ENCODE assay signal across 24 mouse cellular contexts in the genomic region with DNA sequence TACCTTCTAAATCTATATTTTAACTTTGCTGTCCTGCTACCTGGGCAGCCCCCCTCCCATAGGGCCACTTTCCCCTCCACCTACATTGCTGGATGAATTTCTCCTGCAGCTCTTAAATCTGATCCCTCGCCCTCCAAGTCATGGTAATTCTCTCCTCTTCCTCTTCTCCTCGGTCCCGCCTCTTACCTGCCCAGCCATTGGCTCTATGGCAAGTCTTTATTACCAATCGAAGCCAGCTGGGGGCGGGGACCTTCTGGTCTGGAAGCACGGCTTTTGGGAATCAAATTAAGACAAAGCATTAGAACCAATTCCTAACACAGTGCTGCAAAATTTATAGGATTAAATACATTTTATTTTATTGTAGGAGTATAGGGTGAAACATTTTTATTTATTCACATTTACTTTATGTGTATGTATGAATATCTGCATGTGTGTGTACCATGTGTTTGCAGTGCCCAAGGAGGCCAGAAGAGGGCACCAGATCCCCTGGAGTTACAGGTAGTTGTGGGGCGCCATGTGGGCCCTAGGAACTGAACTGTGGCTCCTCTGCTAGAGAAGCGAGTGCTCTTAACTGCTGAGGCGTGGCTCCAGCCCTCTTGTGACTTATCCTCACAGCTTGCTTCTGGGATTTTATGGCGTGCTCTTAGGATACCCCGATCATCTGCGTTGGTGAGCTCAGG. TPM values are rescaled to one million over a fixed set of nuclear protein-coding genes. Genes with fewer than 3 reads are reported as not detected.
A peak's percentile ranks its signal among the peaks of the same experiment; 100 is the strongest.
DNase-seq lines count a peak whose midpoint lies in the region; TF ChIP-seq lines count a peak whose summit lies in the region.
"Had no signal": no experiment of that assay in that cellular context is flagged by ENCODE, and none has a peak within 500 bp of the region (broad histone marks: within the 10 kb centered on the region; RNA-seq: fewer than 3 reads in every experiment).

No protein-coding gene starts in this region.

- no peaks in the 10 kb centered on the region for H3K27me3 ChIP-seq in heart, embryonic 10.5 days (ENCODE audit: insufficient read depth, poor library complexity, severe bottlenecking)
- H3K27me3 ChIP-seq in MEL (ENCODE audit: control insufficient read depth in 1 of 2, insufficient read depth in 2 of 2, low read length in 2 of 2) = peaks cover 6 to 7% of the 10 kb centered on the region in 2 experiments; a peak in 3 of 4 replicates
- no peaks in the 10 kb centered on the region for H3K27me3 ChIP-seq in midbrain, embryonic 10.5 days (ENCODE audit: low read depth, poor library complexity, severe bottlenecking)
- H3K27me3 ChIP-seq: embryonic facial prominence, embryonic 13.5 days; forebrain, embryonic 13.5 days; hindbrain, embryonic 15.5 days; intestine, embryonic 15.5 days; midbrain, embryonic 13.5 days had no signal

- H3K27ac ChIP-seq in heart, embryonic 10.5 days = no peak overlapping the region
- H3K27ac ChIP-seq in layer of hippocampus, adult 2 months = no peak overlapping the region
- H3K27ac ChIP-seq in MEL (ENCODE audit: control insufficient read depth, low read depth, low read length) = no peak overlapping the region
- no peak overlapping the region for H3K27ac ChIP-seq in midbrain, embryonic 10.5 days (replicated peaks)
- H3K27ac ChIP-seq: embryonic facial prominence, embryonic 13.5 days; forebrain, embryonic 13.5 days; gastrocnemius, adult 2 months; hindbrain, embryonic 15.5 days; intestine, embryonic 15.5 days; midbrain, embryonic 13.5 days had no signal

- no peak overlapping the region for H3K9ac ChIP-seq in MEL (ENCODE audit: control insufficient read depth, low read depth, low read length, poor library complexity, severe bottlenecking)
- H3K9ac ChIP-seq: embryonic facial prominence, embryonic 13.5 days; forebrain, embryonic 13.5 days; hindbrain, embryonic 15.5 days; intestine, embryonic 15.5 days; midbrain, embryonic 13.5 days had no signal

- no peak; the same call in 1 of the 2 replicates for TF ChIP-seq RAD21 in MEL (IDR thresholded peaks at IDR 0.05; ENCODE audit: low read depth, low read length)

- H3K79me2 ChIP-seq in MEL (ENCODE audit: control insufficient read depth, insufficient read depth, low read length, poor library complexity) = no peaks in the 10 kb centered on the region

- no peak for TF ChIP-seq EP300 in MEL (IDR thresholded peaks at IDR 0.05; ENCODE audit: low read depth in 1 of 2, low read length in 2 of 2)

- peak; percentile 27 for TF ChIP-seq CTCF in layer of hippocampus, adult 2 months (conservative IDR thresholded peaks at IDR 0.05)
- TF ChIP-seq CTCF in MEL (IDR thresholded peaks at IDR 0.05 in 2 of 3, conservative IDR thresholded peaks at IDR 0.05 in 1 of 3; ENCODE audit: control insufficient read depth in 1 of 3, insufficient read depth in 1 of 3, low read depth in 2 of 3, low read length in 3 of 3, poor library complexity in 1 of 3, severe bottlenecking in 1 of 3) = peak; percentile 28 to 45 (median 38)

- peak; percentile 76 for DNase-seq in heart, adult 11 months
- DNase-seq in heart, embryonic 10.5 days (ENCODE audit: low spot score) = no peak
- DNase-seq in layer of hippocampus, adult 2 months (ENCODE audit: low spot score in 2 of 2) = no peak
- DNase-seq in layer of hippocampus, postnatal 36 days = no peak
- DNase-seq in B cell, adult 2 months = peak; percentile 20 to 29
- peak; percentile 30 for DNase-seq in MEL (ENCODE audit: low read depth, low spot score)
- no peak for DNase-seq in midbrain, embryonic 10.5 days (ENCODE audit: low spot score)
- DNase-seq in adrenal gland, adult (ENCODE audit: inconsistent age in 2 of 2, low spot score in 1 of 2) = no peak
- DNase-seq: adrenal gland, postnatal 14 days; cerebellum, adult 8-10 months; cerebellum, postnatal 36 days; embryo, embryonic 11 days; gastrocnemius, adult 2 months; heart, postnatal 4 days; lung, adult 2 months; lung, postnatal 14 days had no signal

- H3K4me1 ChIP-seq in heart, embryonic 10.5 days = 0 out of 2 replicates have a peak, but pooled peaks cover 3% of the 10 kb centered on the region
- no peaks in the 10 kb centered on the region for H3K4me1 ChIP-seq in MEL (ENCODE audit: control insufficient read depth in 1 of 2, insufficient read depth in 2 of 2, low read length in 2 of 2)
- peaks cover under 1% of the 10 kb centered on the region for H3K4me1 ChIP-seq in midbrain, embryonic 10.5 days
- H3K4me1 ChIP-seq: embryonic facial prominence, embryonic 13.5 days; midbrain, embryonic 13.5 days had no signal

- H3K36me3 ChIP-seq in heart, embryonic 10.5 days = no peaks in the 10 kb centered on the region
- H3K36me3 ChIP-seq in MEL (ENCODE audit: control insufficient read depth in 1 of 2, insufficient read depth in 2 of 2, low read length in 2 of 2) = peaks cover 0 to under 1% of the 10 kb centered on the region in 2 experiments; a peak in 1 of 4 replicates
- H3K36me3 ChIP-seq in midbrain, embryonic 10.5 days = no peaks in the 10 kb centered on the region
- H3K36me3 ChIP-seq: embryonic facial prominence, embryonic 13.5 days; hindbrain, embryonic 15.5 days; intestine, embryonic 15.5 days; midbrain, embryonic 13.5 days had no signal

- no peak overlapping the region for H3K4me3 ChIP-seq in heart, embryonic 10.5 days
- H3K4me3 ChIP-seq in layer of hippocampus, adult 2 months = no peak overlapping the region
- no peak overlapping the region for H3K4me3 ChIP-seq in MEL (ENCODE audit: control insufficient read depth in 1 of 2, insufficient read depth in 1 of 2, low read depth in 2 of 2, low read length in 2 of 2)
- H3K4me3 ChIP-seq in midbrain, embryonic 10.5 days = no peak overlapping the region
- H3K4me3 ChIP-seq: embryonic facial prominence, embryonic 13.5 days; forebrain, embryonic 13.5 days; gastrocnemius, adult 2 months; hindbrain, embryonic 15.5 days; intestine, embryonic 15.5 days; midbrain, embryonic 13.5 days had no signal

- 92% methylated on average over 12 of the region's 12 CpGs for WGBS in heart, embryonic 10.5 days
- WGBS in midbrain, embryonic 10.5 days = 94% methylated on average over 12 of the region's 12 CpGs

- H3K9me3 ChIP-seq in heart, embryonic 10.5 days = no peaks in the 10 kb centered on the region
- no peaks in the 10 kb centered on the region for H3K9me3 ChIP-seq in MEL (replicated peaks; ENCODE audit: insufficient read depth, low read length)
- no peaks in the 10 kb centered on the region; the same call in none of the 2 replicates for H3K9me3 ChIP-seq in midbrain, embryonic 10.5 days (replicated peaks)
- H3K9me3 ChIP-seq: embryonic facial prominence, embryonic 13.5 days; forebrain, embryonic 13.5 days; hindbrain, embryonic 15.5 days; intestine, embryonic 15.5 days; midbrain, embryonic 13.5 days had no signal

- no peak for TF ChIP-seq POLR2A in MEL (IDR thresholded peaks at IDR 0.05; ENCODE audit: control insufficient read depth in 1 of 2, insufficient read depth in 1 of 2, low read depth in 1 of 2, low read length in 2 of 2, poor library complexity in 1 of 2)

TF ChIP-seq in MEL, 35 proteins besides CTCF, POLR2A, EP300 and RAD21:
- TF ChIP-seq NELFE (IDR thresholded peaks at IDR 0.05; ENCODE audit: low read depth, low read length) (no peak), ZKSCAN1 (IDR thresholded peaks at IDR 0.05; ENCODE audit: low read depth, low read length) (no peak), ZNF384 (IDR thresholded peaks at IDR 0.05; ENCODE audit: low read depth, low read length) (no peak), SIN3A (IDR thresholded peaks at IDR 0.05; ENCODE audit: low read length) (no peak), USF1 (IDR thresholded peaks at IDR 0.05; ENCODE audit: low read depth, low read length) (no peak), ELF1 (IDR thresholded peaks at IDR 0.05; ENCODE audit: low read depth, low read length) (no peak), TBP (IDR thresholded peaks at IDR 0.05; ENCODE audit: low read depth, low read length) (no peak), ZC3H11A (IDR thresholded peaks at IDR 0.05; ENCODE audit: low read depth, low read length) (no peak), GATA1 (IDR thresholded peaks at IDR 0.05; ENCODE audit: low read depth, low read length) (no peak)

RNA-seq across cellular contexts. Expression of a gene that starts 26.2 kb away (rescaled TPM):
- 471 and 500 TPM in 2 replicates for polyA plus RNA-seq in heart, embryonic 10.5 days (2016; fragmentation: Nextera tagmentation; extraction: Ambion mirVana)
- total RNA-seq in layer of hippocampus, adult 2 months (2021) = 1,000 to 10,000 TPM; 1,193 to 1,302 TPM
- total RNA-seq in layer of hippocampus, postnatal 36 days (2021) = 1,000 to 10,000 TPM; 1,183 to 1,342 TPM
- total RNA-seq in MEL (2012; rRNA removed) = 80.0 and 91.5 TPM in 2 replicates
- polyA plus RNA-seq in MEL (2012; ENCODE audit: insufficient read depth in 1 of 2, insufficient read length in 2 of 2, low read depth in 1 of 2, low replicate concordance in 2 of 2, missing spikeins in 1 of 2) = 100 to 1,000 TPM in 1 of 2 experiments, not detected in 1; 312 TPM
- polyA plus RNA-seq in midbrain, embryonic 10.5 days (2016; fragmentation: Nextera tagmentation; extraction: Ambion mirVana) = 457 and 467 TPM in 2 replicates

RNA-seq across cellular contexts. Expression of a gene that starts 59.2 kb away (rescaled TPM):
- polyA plus RNA-seq in heart, embryonic 10.5 days (2016; fragmentation: Nextera tagmentation; extraction: Ambion mirVana) = not detected in 2 replicates
- under 1 TPM; 0.18 to 0.25 TPM for total RNA-seq in layer of hippocampus, adult 2 months (2021)
- total RNA-seq in layer of hippocampus, postnatal 36 days (2021) = under 1 TPM in 1 of 2 experiments, not detected in 1; 0.12 TPM
- total RNA-seq in MEL (2012; rRNA removed) = not detected in 2 replicates
- polyA plus RNA-seq in MEL (2012; ENCODE audit: insufficient read depth in 1 of 2, insufficient read length in 2 of 2, low read depth in 1 of 2, low replicate concordance in 2 of 2, missing spikeins in 1 of 2) = not detected
- polyA plus RNA-seq in midbrain, embryonic 10.5 days (2016; fragmentation: Nextera tagmentation; extraction: Ambion mirVana) = not detected in 2 replicates
- total RNA-seq: gastrocnemius, adult 2 months; gastrocnemius, postnatal 4 days; heart, postnatal 4 days; megakaryocyte progenitor cell, adult 5-6 weeks; monocyte, adult 5-6 weeks had no signal
- polyA plus RNA-seq: midbrain, embryonic 13.5 days had no signal

Comparison
In these comparisons a context has a peak if more than half of its experiments do, and no peak if none do; other contexts are left out.
1. DNase-seq: peak in heart, adult 11 months (single experiment), B cell, adult 2 months (2 of 2) and MEL (single experiment); none in heart, embryonic 10.5 days (single experiment), layer of hippocampus, adult 2 months (0 of 2), layer of hippocampus, postnatal 36 days (0 of 2), midbrain, embryonic 10.5 days (single experiment) and adrenal gland, adult (0 of 2).
2. RNA of a gene that starts 26.2 kb away (total RNA-seq): 1,183 to 1,342 TPM in layer of hippocampus, postnatal 36 days and 1,193 to 1,302 TPM in layer of hippocampus, adult 2 months; 80.0 to 91.5 TPM in MEL; every median in the first group is over 10 times any median in the second.